In the genomic region with DNA sequence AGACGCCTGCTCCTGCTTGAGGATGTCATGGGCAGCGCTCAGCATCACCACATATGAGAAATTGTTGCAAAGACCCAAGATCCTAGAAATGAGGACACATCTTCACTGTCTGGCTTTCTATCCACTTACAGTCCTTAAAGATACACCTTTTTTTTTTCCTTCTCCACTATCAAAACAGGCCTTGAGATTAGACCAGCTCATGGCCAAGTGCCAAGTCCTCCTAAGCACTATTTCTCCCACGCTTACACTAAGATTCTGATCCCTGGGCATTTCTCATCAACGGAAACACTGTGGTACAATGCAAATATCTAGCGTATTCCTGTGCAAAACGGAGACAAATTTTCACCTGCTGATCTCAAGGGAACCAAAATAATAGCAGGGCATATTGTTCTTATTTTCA, we compare ENCODE assay signal across 18 mouse cellular contexts. TPM values are rescaled to one million over a fixed set of nuclear protein-coding genes. Genes with fewer than 3 reads are reported as not detected.
DNase-seq lines count a peak whose midpoint lies in the region; ATAC-seq and TF ChIP-seq lines count a peak whose summit lies in the region.
"Had no signal": no experiment of that assay in that cellular context is flagged by ENCODE, and none has a peak within 500 bp of the region (broad histone marks: within the 10 kb centered on the region; RNA-seq: fewer than 3 reads in every experiment).

No protein-coding gene starts in this region.

- 0 out of 2 replicates have a peak overlapping the region, but pooled peaks have one; percentile 21 for H3K9ac ChIP-seq in kidney, embryonic 15.5 days
- no peak overlapping the region for H3K9ac ChIP-seq in stomach, embryonic 15.5 days
- H3K9ac ChIP-seq in stomach, postnatal 0 days (ENCODE audit: low read length): no peak overlapping the region
- H3K9ac ChIP-seq in intestine, embryonic 16.5 days (ENCODE audit: low read depth, low read length): no peak overlapping the region

- peaks cover 5% of the 10 kb centered on the region for H3K27me3 ChIP-seq in kidney, embryonic 15.5 days
- H3K27me3 ChIP-seq in stomach, embryonic 15.5 days (replicated peaks): no peaks in the 10 kb centered on the region
- no peaks in the 10 kb centered on the region for H3K27me3 ChIP-seq in stomach, postnatal 0 days (ENCODE audit: control insufficient read depth, insufficient read depth, low read length)
- no peaks in the 10 kb centered on the region for H3K27me3 ChIP-seq in intestine, embryonic 16.5 days (replicated peaks; ENCODE audit: control insufficient read depth, insufficient read depth, low read length)

- 0 out of 2 replicates have a peak overlapping the region, but pooled peaks have one; percentile 6 for H3K4me2 ChIP-seq in kidney, embryonic 15.5 days
- peak overlapping the region; percentile 4; the same call in 1 of the 2 replicates for H3K4me2 ChIP-seq in stomach, embryonic 15.5 days
- H3K4me2 ChIP-seq in stomach, postnatal 0 days (replicated peaks; ENCODE audit: low read depth): no peak overlapping the region
- no peak overlapping the region for H3K4me2 ChIP-seq in intestine, embryonic 16.5 days (ENCODE audit: low read depth, low read length)

- TF ChIP-seq EP300 in stomach, postnatal 0 days (optimal IDR thresholded peaks at IDR 0.05): no peak

- H3K4me3 ChIP-seq in kidney, embryonic 15.5 days (replicated peaks): no peak overlapping the region
- H3K4me3 ChIP-seq in stomach, embryonic 15.5 days (replicated peaks): no peak overlapping the region
- H3K4me3 ChIP-seq in stomach, postnatal 0 days (ENCODE audit: low read depth, low read length): no peak overlapping the region
- H3K4me3 ChIP-seq in intestine, embryonic 16.5 days (ENCODE audit: low read length): no peak overlapping the region
- H3K4me3 ChIP-seq: megakaryocyte, embryonic 14.5 days had no signal

- peaks cover 19% of the 10 kb centered on the region for H3K36me3 ChIP-seq in kidney, embryonic 15.5 days
- no peaks in the 10 kb centered on the region for H3K36me3 ChIP-seq in stomach, embryonic 15.5 days
- H3K36me3 ChIP-seq in stomach, postnatal 0 days (ENCODE audit: control insufficient read depth, insufficient read depth, low read length): no peaks in the 10 kb centered on the region; the same call in 1 of the 2 replicates
- peaks cover 5% of the 10 kb centered on the region; the same call in 1 of the 2 replicates for H3K36me3 ChIP-seq in intestine, embryonic 16.5 days (ENCODE audit: control insufficient read depth, insufficient read depth, low read length)

- 82% methylated on average over 6 of the region's 6 CpGs for WGBS in kidney, embryonic 15.5 days
- 73% methylated on average over 6 of the region's 6 CpGs for WGBS in stomach, embryonic 15.5 days
- 74% methylated on average over 6 of the region's 6 CpGs for WGBS in stomach, postnatal 0 days
- WGBS in intestine, embryonic 16.5 days: 78% methylated on average over 6 of the region's 6 CpGs

- H3K4me1 ChIP-seq in kidney, embryonic 15.5 days: peaks cover 8% of the 10 kb centered on the region; the same call in 1 of the 2 replicates
- peaks cover 7% of the 10 kb centered on the region; the same call in 1 of the 2 replicates for H3K4me1 ChIP-seq in stomach, embryonic 15.5 days
- H3K4me1 ChIP-seq in stomach, postnatal 0 days (replicated peaks; ENCODE audit: control insufficient read depth, insufficient read depth): no peaks in the 10 kb centered on the region
- peaks cover 4% of the 10 kb centered on the region for H3K4me1 ChIP-seq in intestine, embryonic 16.5 days (ENCODE audit: control insufficient read depth, insufficient read depth, low read length)

- H3K9me3 ChIP-seq in kidney, embryonic 15.5 days (replicated peaks): no peaks in the 10 kb centered on the region
- H3K9me3 ChIP-seq in stomach, embryonic 15.5 days: no peaks in the 10 kb centered on the region
- H3K9me3 ChIP-seq in stomach, postnatal 0 days (ENCODE audit: control insufficient read depth, low read length): no peaks in the 10 kb centered on the region
- H3K9me3 ChIP-seq in intestine, embryonic 16.5 days (ENCODE audit: control insufficient read depth, low read length): no peaks in the 10 kb centered on the region
- H3K9me3 ChIP-seq: megakaryocyte, embryonic 14.5 days had no signal

- TF ChIP-seq CTCF in stomach, postnatal 0 days (IDR thresholded peaks at IDR 0.05; ENCODE audit: low read depth): no peak

- no peak overlapping the region for H3K27ac ChIP-seq in kidney, embryonic 15.5 days
- H3K27ac ChIP-seq in stomach, embryonic 15.5 days: peak overlapping the region; percentile 6; the same call in 1 of the 2 replicates
- no peak overlapping the region for H3K27ac ChIP-seq in stomach, postnatal 0 days (replicated peaks)
- 0 out of 2 replicates have a peak overlapping the region, but pooled peaks have one; percentile 10 for H3K27ac ChIP-seq in intestine, embryonic 16.5 days (ENCODE audit: low read length)

- no peak for ATAC-seq in kidney, embryonic 15.5 days (replicated peaks; ENCODE audit: low FRiP score)
- ATAC-seq in stomach, embryonic 15.5 days (ENCODE audit: insufficient read depth, low FRiP score, low read depth): no peak
- no peak for ATAC-seq in stomach, postnatal 0 days (ENCODE audit: low FRiP score, low TSS enrichment)
- ATAC-seq in intestine, embryonic 16.5 days: no peak
- ATAC-seq in activated CD4-positive, CD25-positive, alpha-beta regulatory T cell, adult 4 months: no peak
- ATAC-seq: inflammation-experienced regulatory T-cells, adult 6 months had no signal

- DNase-seq in kidney, postnatal 4 days: no peak
- DNase-seq in stomach, postnatal 0 days (ENCODE audit: low spot score): no peak
- DNase-seq in testis, postnatal 14 days (ENCODE audit: low spot score): peak; percentile 50
- no peak for DNase-seq in embryo, embryonic 10.5 days (ENCODE audit: low spot score)
- DNase-seq: cerebellum, postnatal 14 days; gastrocnemius, postnatal 14 days; left cerebral cortex, postnatal 4 days; lung, postnatal 14 days; right cerebral cortex, postnatal 14 days had no signal

RNA-seq across cellular contexts. Expression of gene Apobr, which starts 3.1 kb away (rescaled TPM):
- 0.72 and 0.82 TPM in 2 replicates for polyA plus RNA-seq in kidney, embryonic 15.5 days (2015; fragmentation: Nextera tagmentation; extraction: Ambion mirVana)
- polyA plus RNA-seq in stomach, embryonic 15.5 days (2015; fragmentation: Nextera tagmentation; extraction: Ambion mirVana): 1.2 and 1.3 TPM in 2 replicates
- polyA plus RNA-seq in stomach, postnatal 0 days (2015; fragmentation: Nextera tagmentation; extraction: Ambion mirVana): 0.46 and 0.56 TPM in 2 replicates
- polyA plus RNA-seq in intestine, embryonic 16.5 days (2015; fragmentation: Nextera tagmentation; extraction: Ambion mirVana): 0.65 and 1.5 TPM in 2 replicates
- under 1 TPM; 0.80 to 0.98 TPM for polyA plus RNA-seq in activated CD4-positive, CD25-positive, alpha-beta regulatory T cell, adult 4 months (2017; shearing (Covaris generic))

RNA-seq across cellular contexts. Expression of gene Cln3, which starts 4.0 kb away (rescaled TPM):
- polyA plus RNA-seq in kidney, embryonic 15.5 days (2015; fragmentation: Nextera tagmentation; extraction: Ambion mirVana): 36.0 and 38.8 TPM in 2 replicates
- polyA plus RNA-seq in stomach, embryonic 15.5 days (2015; fragmentation: Nextera tagmentation; extraction: Ambion mirVana): 30.4 and 33.1 TPM in 2 replicates
- polyA plus RNA-seq in stomach, postnatal 0 days (2015; fragmentation: Nextera tagmentation; extraction: Ambion mirVana): 17.2 and 17.7 TPM in 2 replicates
- 44.7 and 54.7 TPM in 2 replicates for polyA plus RNA-seq in intestine, embryonic 16.5 days (2015; fragmentation: Nextera tagmentation; extraction: Ambion mirVana)
- 10 to 100 TPM; 42.7 to 46.2 TPM for polyA plus RNA-seq in activated CD4-positive, CD25-positive, alpha-beta regulatory T cell, adult 4 months (2017; shearing (Covaris generic))

RNA-seq across cellular contexts. Expression of gene Il27, which starts 13.1 kb away (rescaled TPM):
- polyA plus RNA-seq in kidney, embryonic 15.5 days (2015; fragmentation: Nextera tagmentation; extraction: Ambion mirVana): not detected in 2 replicates
- polyA plus RNA-seq in stomach, embryonic 15.5 days (2015; fragmentation: Nextera tagmentation; extraction: Ambion mirVana): 0.13 and 0.26 TPM in 2 replicates
- 0.10 and 0.13 TPM in 2 replicates for polyA plus RNA-seq in stomach, postnatal 0 days (2015; fragmentation: Nextera tagmentation; extraction: Ambion mirVana)
- polyA plus RNA-seq in intestine, embryonic 16.5 days (2015; fragmentation: Nextera tagmentation; extraction: Ambion mirVana): not detected in 2 replicates
- not detected for polyA plus RNA-seq in activated CD4-positive, CD25-positive, alpha-beta regulatory T cell, adult 4 months (2017; shearing (Covaris generic))
- polyA plus RNA-seq: heart, postnatal 0 days; inflammation-experienced regulatory T-cells, adult 6 months; kidney, embryonic 16.5 days; testis, adult 2 months had no signal

RNA-seq across cellular contexts. Expression of gene Eif3c, which starts 15.4 kb away (rescaled TPM):
- polyA plus RNA-seq in kidney, embryonic 15.5 days (2015; fragmentation: Nextera tagmentation; extraction: Ambion mirVana): 231 and 236 TPM in 2 replicates
- 188 and 196 TPM in 2 replicates for polyA plus RNA-seq in stomach, embryonic 15.5 days (2015; fragmentation: Nextera tagmentation; extraction: Ambion mirVana)
- 150 and 163 TPM in 2 replicates for polyA plus RNA-seq in stomach, postnatal 0 days (2015; fragmentation: Nextera tagmentation; extraction: Ambion mirVana)
- polyA plus RNA-seq in intestine, embryonic 16.5 days (2015; fragmentation: Nextera tagmentation; extraction: Ambion mirVana): 180 and 194 TPM in 2 replicates
- 100 to 1,000 TPM; 207 to 260 TPM for polyA plus RNA-seq in activated CD4-positive, CD25-positive, alpha-beta regulatory T cell, adult 4 months (2017; shearing (Covaris generic))

RNA-seq across cellular contexts. Expression of gene Nupr1, which starts 49.0 kb away (rescaled TPM):
- polyA plus RNA-seq in kidney, embryonic 15.5 days (2015; fragmentation: Nextera tagmentation; extraction: Ambion mirVana): 9.7 and 13.6 TPM in 2 replicates
- polyA plus RNA-seq in stomach, embryonic 15.5 days (2015; fragmentation: Nextera tagmentation; extraction: Ambion mirVana): 156 and 197 TPM in 2 replicates
- polyA plus RNA-seq in stomach, postnatal 0 days (2015; fragmentation: Nextera tagmentation; extraction: Ambion mirVana): 140 and 182 TPM in 2 replicates
- polyA plus RNA-seq in intestine, embryonic 16.5 days (2015; fragmentation: Nextera tagmentation; extraction: Ambion mirVana): 70.8 and 73.3 TPM in 2 replicates
- under 1 TPM in 1 of 2 experiments, not detected in 1; 0.54 TPM for polyA plus RNA-seq in activated CD4-positive, CD25-positive, alpha-beta regulatory T cell, adult 4 months (2017; shearing (Covaris generic))

Comparison
In these comparisons a context has a peak if more than half of its experiments do, and no peak if none do; other contexts are left out.
1. H3K27ac ChIP-seq: peak in stomach, embryonic 15.5 days (single experiment) and intestine, embryonic 16.5 days (single experiment); none in kidney, embryonic 15.5 days (single experiment) and stomach, postnatal 0 days (single experiment).
2. H3K4me2 ChIP-seq: peak in kidney, embryonic 15.5 days (single experiment) and stomach, embryonic 15.5 days (single experiment); none in stomach, postnatal 0 days (single experiment) and intestine, embryonic 16.5 days (single experiment).